Mouse (Mus musculus) CH12.LX (cell line): ENCODE data around the gene Far1.

Experiments
- CHD1 ChIP-seq: IDR thresholded peaks from 2 replicates; pipeline ENCODE4 v1.6.1; 2012; ENCODE audit warnings: low read depth, low read length, improper control_type of control experiment, inconsistent platforms
- CTCF ChIP-seq, 2 experiments: IDR thresholded peaks in 1 of 2; conservative IDR thresholded peaks in 1 of 2; 2 replicates each; pipeline ENCODE4 v1.5.1; 2011 to 2012; ENCODE audit warnings: low read depth in 2 of 2, low read length in 2 of 2, improper control_type of control experiment in 1 of 2, inconsistent platforms in 1 of 2, mild to moderate bottlenecking in 1 of 2, moderate library complexity in 1 of 2
- HCFC1 ChIP-seq: IDR thresholded peaks from 2 replicates; pipeline ENCODE4 v1.6.1; 2012; ENCODE audit warnings: low read depth, mild to moderate bottlenecking, inconsistent platforms, low read length, improper control_type of control experiment
- MAZ ChIP-seq: IDR thresholded peaks from 2 replicates; pipeline ENCODE4 v1.6.1; 2012; ENCODE audit warnings: low read depth, mild to moderate bottlenecking, inconsistent platforms, low read length, improper control_type of control experiment, moderate library complexity
- POLR2A ChIP-seq: IDR thresholded peaks from 2 replicates; pipeline ENCODE4 v1.6.1; 2011; ENCODE audit warnings: low read depth, mild to moderate bottlenecking, improper control_type of control experiment, low read length

- no peak for TF ChIP-seq HCFC1
- no peak for TF ChIP-seq POLR2A
- no peak for TF ChIP-seq CTCF (conservative IDR thresholded peaks at IDR 0.05 in 1 of 2, IDR thresholded peaks at IDR 0.05 in 1 of 2; ENCODE audit: low read depth in 2 of 2, low read length in 2 of 2)
- no peak for TF ChIP-seq CHD1
- no peak for TF ChIP-seq MAZ
Observed at GRCm38 (mm10) chr7:113518961-113519360, 5.3 kb downstream of the Far1 start.
